Mouse (Mus musculus): Measurements from ENCODE around the gene Ica1.

- TF ChIP-seq CTCF (IDR thresholded peaks at IDR 0.05; ENCODE audit: borderline replicate concordance, control insufficient read depth, extremely low read depth, insufficient read depth, low read length, poor library complexity) (no peak), POLR2A (IDR thresholded peaks at IDR 0.05; ENCODE audit: control insufficient read depth, extremely low read depth, insufficient read depth, low read length, poor library complexity) (no peak)
These were observed 105.3 kb downstream of the Ica1 start for GRCm38 (mm10) chr6:8673013-8673412.

Measured in thymus, adult 2 months (tissue).